Mouse (Mus musculus): Measurements from ENCODE around the gene Cmtm7. TPM values are rescaled to one million over a fixed set of nuclear protein-coding genes. Genes with fewer than 3 reads are reported as not detected.

Cmtm7 gene
- polyA plus RNA-seq (2015; fragmentation: Nextera tagmentation; extraction: Ambion mirVana) = 82.5 and 86.6 TPM in 2 replicates

- ATAC-seq = peak; percentile 93
- Histone ChIP-seq H3K9ac (ENCODE audit: low read depth, low read length) (peak within 1 kb of the TSS; percentile 82), H3K36me3 (ENCODE audit: control insufficient read depth, insufficient read depth, low read length) (no peaks in the 10 kb centered on the region), H3K27ac (ENCODE audit: low read length) (peak within 1 kb of the TSS; percentile 80), H3K4me3 (ENCODE audit: low read length) (peak within 1 kb of the TSS; percentile 71), H3K27me3 (replicated peaks; ENCODE audit: control insufficient read depth, insufficient read depth, low read length) (no peaks in the 10 kb centered on the region), H3K9me3 (ENCODE audit: control insufficient read depth, low read length) (no peaks in the 10 kb centered on the region), H3K4me2 (ENCODE audit: low read depth, low read length) (peak within 1 kb of the TSS; percentile 91), H3K4me1 (ENCODE audit: control insufficient read depth, insufficient read depth, low read length) (peaks cover 23% of the 10 kb centered on the region)
- 1% methylated on average over 54 of the region's 54 CpGs for WGBS
Measured at GRCm38 (mm10) chr9:114781526-114782212, at the start of gene Cmtm7. Cmtm7 (minus strand) TSS chr9:114781856.

DNA sequence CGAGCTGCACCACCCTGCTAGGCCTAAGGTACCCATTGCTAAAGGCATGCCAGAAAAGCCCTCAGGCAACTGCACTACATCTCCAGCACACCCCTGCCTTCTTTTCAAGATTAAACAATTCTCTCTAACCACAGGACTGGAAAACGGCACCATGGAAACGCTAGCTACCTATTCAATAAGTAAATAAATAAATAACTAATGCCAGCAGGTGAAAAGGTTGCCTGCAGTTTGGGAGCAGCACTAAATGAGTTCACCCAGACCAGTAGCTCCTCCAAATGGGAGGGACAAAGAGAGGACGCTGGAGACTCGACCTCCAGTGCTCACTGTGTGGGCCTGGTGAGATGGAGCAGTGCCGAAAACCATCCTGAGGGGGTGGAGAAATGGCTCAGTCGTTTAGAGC, 48.7 kb upstream of the Cmtm7 start:
- Histone ChIP-seq H3K27ac (ENCODE audit: low read length) (no peak overlapping the region), H3K36me3 (ENCODE audit: control insufficient read depth, insufficient read depth, low read length) (no peaks in the 10 kb centered on the region), H3K27me3 (replicated peaks; ENCODE audit: control insufficient read depth, insufficient read depth, low read length) (no peaks in the 10 kb centered on the region), H3K9ac (ENCODE audit: low read depth, low read length) (no peak overlapping the region), H3K4me2 (ENCODE audit: low read depth, low read length) (no peak overlapping the region), H3K9me3 (ENCODE audit: control insufficient read depth, low read length) (no peaks in the 10 kb centered on the region), H3K4me3 (ENCODE audit: low read length) (no peak overlapping the region), H3K4me1 (ENCODE audit: control insufficient read depth, insufficient read depth, low read length) (peaks cover 17% of the 10 kb centered on the region)
- WGBS = 49% methylated on average over 7 of the region's 7 CpGs
- ATAC-seq = no peak

GRCm38 (mm10) chr9:114829669-114830068, 48.0 kb upstream of the Cmtm7 start:
- H3K27ac ChIP-seq (ENCODE audit: low read length) = no peak overlapping the region
- WGBS = 88% methylated on average over 8 of the region's 8 CpGs
- H3K4me1 ChIP-seq (ENCODE audit: control insufficient read depth, insufficient read depth, low read length) = peaks cover 21% of the 10 kb centered on the region
- H3K27me3 ChIP-seq (replicated peaks; ENCODE audit: control insufficient read depth, insufficient read depth, low read length) = no peaks in the 10 kb centered on the region
- no peak overlapping the region for H3K9ac ChIP-seq (ENCODE audit: low read depth, low read length)
- ATAC-seq = no peak
- no peak overlapping the region for H3K4me3 ChIP-seq (ENCODE audit: low read length)
- H3K4me2 ChIP-seq (ENCODE audit: low read depth, low read length) = no peak overlapping the region
- no peaks in the 10 kb centered on the region for H3K9me3 ChIP-seq (ENCODE audit: control insufficient read depth, low read length)
- H3K36me3 ChIP-seq (ENCODE audit: control insufficient read depth, insufficient read depth, low read length) = no peaks in the 10 kb centered on the region

GRCm38 (mm10) chr9:114828377-114828776, 46.7 kb upstream of the Cmtm7 start:
- ATAC-seq = no peak

GRCm38 (mm10) chr9:114827242-114827852, 45.7 kb upstream of the Cmtm7 start:
- 32% methylated on average over 1 of the region's 1 CpGs for WGBS
- Histone ChIP-seq H3K36me3 (ENCODE audit: control insufficient read depth, insufficient read depth, low read length) (no peaks in the 10 kb centered on the region), H3K4me3 (ENCODE audit: low read length) (no peak overlapping the region), H3K27ac (ENCODE audit: low read length) (no peak overlapping the region), H3K9me3 (ENCODE audit: control insufficient read depth, low read length) (no peaks in the 10 kb centered on the region), H3K9ac (ENCODE audit: low read depth, low read length) (no peak overlapping the region), H3K27me3 (replicated peaks; ENCODE audit: control insufficient read depth, insufficient read depth, low read length) (no peaks in the 10 kb centered on the region), H3K4me1 (ENCODE audit: control insufficient read depth, insufficient read depth, low read length) (peaks cover 31% of the 10 kb centered on the region), H3K4me2 (ENCODE audit: low read depth, low read length) (no peak overlapping the region)
- ATAC-seq = no peak

More at GRCm38 (mm10) chr9:114828377-114828776, 46.7 kb upstream of the Cmtm7 start:
- Histone ChIP-seq H3K4me3 (ENCODE audit: low read length) (no peak overlapping the region), H3K4me1 (ENCODE audit: control insufficient read depth, insufficient read depth, low read length) (peaks cover 23% of the 10 kb centered on the region), H3K27ac (ENCODE audit: low read length) (no peak overlapping the region), H3K36me3 (ENCODE audit: control insufficient read depth, insufficient read depth, low read length) (no peaks in the 10 kb centered on the region), H3K9ac (ENCODE audit: low read depth, low read length) (no peak overlapping the region), H3K4me2 (ENCODE audit: low read depth, low read length) (no peak overlapping the region), H3K9me3 (ENCODE audit: control insufficient read depth, low read length) (no peaks in the 10 kb centered on the region), H3K27me3 (replicated peaks; ENCODE audit: control insufficient read depth, insufficient read depth, low read length) (no peaks in the 10 kb centered on the region)
- WGBS = 97% methylated on average over 6 of the region's 6 CpGs

DNA sequence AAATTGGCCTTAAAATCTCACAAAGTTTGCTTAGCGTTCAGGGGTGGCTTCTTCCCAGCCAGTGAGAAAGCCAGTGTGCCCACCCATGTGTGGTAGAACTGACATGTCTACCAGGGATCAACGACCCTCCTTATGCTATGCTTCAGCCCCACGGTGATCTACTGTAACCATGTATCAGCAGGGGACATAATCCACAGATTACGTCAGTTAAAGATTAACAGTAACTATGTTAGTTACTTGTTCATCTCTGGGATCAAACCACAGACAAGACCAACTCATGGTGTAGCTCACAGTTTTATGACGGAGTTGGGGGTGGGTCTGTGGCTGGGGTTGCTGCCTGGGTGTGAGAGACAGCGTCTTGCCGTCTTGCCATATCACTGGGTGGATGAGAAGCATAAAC, 42.5 kb upstream of the Cmtm7 start:
- no peak overlapping the region for H3K9ac ChIP-seq (ENCODE audit: low read depth, low read length)
- no peaks in the 10 kb centered on the region for H3K27me3 ChIP-seq (replicated peaks; ENCODE audit: control insufficient read depth, insufficient read depth, low read length)
- peaks cover 25% of the 10 kb centered on the region for H3K4me1 ChIP-seq (ENCODE audit: control insufficient read depth, insufficient read depth, low read length)
- no peaks in the 10 kb centered on the region for H3K9me3 ChIP-seq (ENCODE audit: control insufficient read depth, low read length)
- no peaks in the 10 kb centered on the region for H3K36me3 ChIP-seq (ENCODE audit: control insufficient read depth, insufficient read depth, low read length)
- H3K27ac ChIP-seq (ENCODE audit: low read length) = peak overlapping the region; percentile 46; the same call in 1 of the 2 replicates
- no peak overlapping the region for H3K4me3 ChIP-seq (ENCODE audit: low read length)
- H3K4me2 ChIP-seq (ENCODE audit: low read depth, low read length) = no peak overlapping the region
- WGBS = 73% methylated on average over 7 of the region's 7 CpGs
- ATAC-seq = peak; percentile 64

DNA sequence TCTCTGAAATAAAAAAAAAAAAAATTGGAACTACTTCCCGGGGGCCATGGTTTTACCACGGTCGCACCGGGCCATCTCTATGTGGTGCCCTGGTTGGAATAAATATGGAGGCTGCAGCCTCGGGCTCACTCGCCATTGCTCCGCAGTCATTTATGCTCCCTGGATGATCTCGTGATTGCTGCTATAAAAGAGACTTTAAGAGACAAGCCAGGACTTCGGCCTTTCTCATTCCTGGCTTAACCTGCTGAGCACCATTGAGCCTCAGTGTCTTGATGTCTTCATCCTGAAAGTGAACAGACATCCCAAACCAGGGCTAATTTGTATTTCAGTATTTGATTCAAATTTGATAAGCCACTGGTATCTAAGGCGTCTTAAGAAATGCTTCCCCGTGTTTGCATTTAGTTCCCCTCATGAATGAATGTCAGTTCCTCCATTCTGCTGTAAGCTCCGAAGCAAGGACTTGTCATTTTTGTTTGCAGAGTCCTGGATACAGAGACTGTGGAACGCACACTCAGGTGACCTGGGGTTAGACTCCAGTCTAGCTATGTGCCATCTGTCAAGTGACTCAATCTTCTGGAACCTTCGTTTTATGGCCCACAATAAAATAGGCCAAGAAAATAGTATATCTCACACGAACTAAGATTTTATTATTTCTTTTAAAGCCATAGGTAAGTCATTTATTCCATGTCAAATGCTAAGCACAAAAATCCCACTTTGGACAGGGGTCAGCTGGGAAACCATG, 40.1 kb upstream of the Cmtm7 start:
- WGBS = 65% methylated on average over 15 of the region's 15 CpGs
- peak overlapping the region; percentile 65 for H3K27ac ChIP-seq (ENCODE audit: low read length)
- peak; percentile 88 for ATAC-seq

GRCm38 (mm10) chr9:114818918-114819317, 37.3 kb upstream of the Cmtm7 start:
- Histone ChIP-seq H3K27ac (ENCODE audit: low read length) (no peak overlapping the region), H3K9me3 (ENCODE audit: control insufficient read depth, low read length) (no peaks in the 10 kb centered on the region), H3K27me3 (replicated peaks; ENCODE audit: control insufficient read depth, insufficient read depth, low read length) (no peaks in the 10 kb centered on the region), H3K4me1 (ENCODE audit: control insufficient read depth, insufficient read depth, low read length) (peaks cover 16% of the 10 kb centered on the region; the same call in 1 of the 2 replicates), H3K4me3 (ENCODE audit: low read length) (no peak overlapping the region), H3K9ac (ENCODE audit: low read depth, low read length) (no peak overlapping the region), H3K36me3 (ENCODE audit: control insufficient read depth, insufficient read depth, low read length) (no peaks in the 10 kb centered on the region), H3K4me2 (ENCODE audit: low read depth, low read length) (no peak overlapping the region)
- 81% methylated on average over 3 of the region's 3 CpGs for WGBS
- ATAC-seq = no peak

More for the DNA sequence above, 40.1 kb upstream of the Cmtm7 start:
- Histone ChIP-seq H3K4me3 (ENCODE audit: low read length) (no peak overlapping the region), H3K9ac (ENCODE audit: low read depth, low read length) (no peak overlapping the region), H3K36me3 (ENCODE audit: control insufficient read depth, insufficient read depth, low read length) (no peaks in the 10 kb centered on the region), H3K4me1 (ENCODE audit: control insufficient read depth, insufficient read depth, low read length) (peaks cover 20% of the 10 kb centered on the region; the same call in 1 of the 2 replicates), H3K4me2 (ENCODE audit: low read depth, low read length) (no peak overlapping the region), H3K27me3 (replicated peaks; ENCODE audit: control insufficient read depth, insufficient read depth, low read length) (no peaks in the 10 kb centered on the region), H3K9me3 (ENCODE audit: control insufficient read depth, low read length) (no peaks in the 10 kb centered on the region)

DNA sequence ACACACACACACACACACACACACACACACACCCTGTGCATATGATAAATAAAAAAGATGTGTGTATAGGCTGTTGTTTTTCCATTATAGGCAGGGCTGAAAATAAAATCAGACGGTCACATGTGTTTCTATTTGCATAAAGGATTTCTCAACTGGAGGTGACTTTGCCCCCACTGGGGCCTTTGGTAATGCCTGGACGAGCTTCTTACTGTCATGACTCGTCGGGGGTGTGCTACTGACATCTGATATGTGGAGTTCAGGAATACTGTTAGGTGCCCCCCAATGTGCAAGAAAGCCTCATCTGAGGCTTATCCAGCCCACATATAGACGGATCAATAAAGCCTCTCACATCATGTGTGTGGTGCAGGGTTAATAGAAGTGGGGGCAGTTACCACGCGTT, 35.4 kb upstream of the Cmtm7 start:
- H3K9me3 ChIP-seq (ENCODE audit: control insufficient read depth, low read length) = no peaks in the 10 kb centered on the region
- peak overlapping the region; percentile 72 for H3K27ac ChIP-seq (ENCODE audit: low read length)

More for the DNA sequence above, 35.4 kb upstream of the Cmtm7 start:
- H3K27me3 ChIP-seq (replicated peaks; ENCODE audit: control insufficient read depth, insufficient read depth, low read length) = no peaks in the 10 kb centered on the region
- no peak overlapping the region for H3K4me3 ChIP-seq (ENCODE audit: low read length)
- H3K36me3 ChIP-seq (ENCODE audit: control insufficient read depth, insufficient read depth, low read length) = no peaks in the 10 kb centered on the region
- H3K9ac ChIP-seq (ENCODE audit: low read depth, low read length) = no peak overlapping the region
- no peak overlapping the region for H3K4me2 ChIP-seq (ENCODE audit: low read depth, low read length)
- WGBS = 68% methylated on average over 7 of the region's 7 CpGs
- peaks cover 6% of the 10 kb centered on the region; the same call in 1 of the 2 replicates for H3K4me1 ChIP-seq (ENCODE audit: control insufficient read depth, insufficient read depth, low read length)
- ATAC-seq = peak; percentile 47
